Mouse (Mus musculus): Measurements from ENCODE around the gene Cldn4. TPM values are rescaled to one million over a fixed set of nuclear protein-coding genes. Genes with fewer than 3 reads are reported as not detected.

Gene Cldn4
- total and polyA plus RNA-seq, 3 experiments, result 0.17 to 0.51 TPM; not detected in 1

- Histone ChIP-seq H3K79me2 (replicated peaks; ENCODE audit: control insufficient read depth, extremely low read depth, insufficient read depth, poor library complexity, severe bottlenecking) (no peaks in the 10 kb centered on the region), H3K9me3 (replicated peaks; ENCODE audit: low read length) (no peaks in the 10 kb centered on the region), H3K27ac (ENCODE audit: insufficient read depth, low read depth) (no peak overlapping the region), H3K27me3 (replicated peaks) (peaks cover 63% of the 10 kb centered on the region), H3K36me3 (replicated peaks in 1 of 2; ENCODE audit: control insufficient read depth in 1 of 2, insufficient read depth in 1 of 2, low read length in 1 of 2) (no peaks in the 10 kb centered on the region), H3K4me1 (ENCODE audit: control insufficient read depth in 1 of 2, insufficient read depth in 2 of 2) (no peaks in the 10 kb centered on the region), H3K4me2 (ENCODE audit: insufficient read depth, low read depth, poor library complexity, severe bottlenecking) (no peak overlapping the region), H3K4me3 (replicated peaks in 1 of 3; ENCODE audit: low read depth in 2 of 3, low read length in 2 of 3, poor library complexity in 1 of 3) (no peak overlapping the region), H3K9ac (ENCODE audit: insufficient read depth, low read depth) (no peak overlapping the region)
- no peak for TF ChIP-seq EP300 (IDR thresholded peaks at IDR 0.05; ENCODE audit: low read length)
- no peak for TF ChIP-seq PAX5 (IDR thresholded peaks at IDR 0.05; ENCODE audit: low read length)
- dilution Hi-C loops (cut with MboI; ENCODE audit: extremely low pct_ligation_motif_present, extremely low pct_unique_long_range_greater_than_20kb, low sequenced_read_pairs) (no loop called here), in situ Hi-C loops (cut with MboI; ENCODE audit: low pct_ligation_motif_present, low pct_unique_long_range_greater_than_20kb, low sequenced_read_pairs) (no loop called here)
- no peak for DNase-seq (ENCODE audit: extremely low read depth)
Observed at GRCm38 (mm10) chr5:134973081-134973480, 26.3 kb upstream of the Cldn4 start.

GRCm38 (mm10) chr5:134970671-134971070, 23.9 kb upstream of the Cldn4 start:
- H3K4me2 ChIP-seq (ENCODE audit: insufficient read depth, low read depth, poor library complexity, severe bottlenecking), result no peak overlapping the region
- H3K9me3 ChIP-seq (replicated peaks; ENCODE audit: low read length), result no peaks in the 10 kb centered on the region
- in situ Hi-C loops (cut with MboI; ENCODE audit: low pct_ligation_motif_present, low pct_unique_long_range_greater_than_20kb, low sequenced_read_pairs) (no loop called here), dilution Hi-C loops (cut with MboI; ENCODE audit: extremely low pct_ligation_motif_present, extremely low pct_unique_long_range_greater_than_20kb, low sequenced_read_pairs) (no loop called here)
- H3K79me2 ChIP-seq (replicated peaks; ENCODE audit: control insufficient read depth, extremely low read depth, insufficient read depth, poor library complexity, severe bottlenecking), result no peaks in the 10 kb centered on the region
- H3K4me1 ChIP-seq (ENCODE audit: control insufficient read depth in 1 of 2, insufficient read depth in 2 of 2), result peaks cover 0 to 8% of the 10 kb centered on the region in 2 experiments; a peak in 2 of 4 replicates
- peaks cover 60% of the 10 kb centered on the region for H3K27me3 ChIP-seq (replicated peaks)
- H3K36me3 ChIP-seq (replicated peaks in 1 of 2; ENCODE audit: control insufficient read depth in 1 of 2, insufficient read depth in 1 of 2, low read length in 1 of 2), result no peaks in the 10 kb centered on the region
- no peak for TF ChIP-seq POLR2A (IDR thresholded peaks at IDR 0.05; ENCODE audit: low read depth, low read length)
- H3K27ac ChIP-seq (ENCODE audit: insufficient read depth, low read depth), result no peak overlapping the region
- H3K4me3 ChIP-seq (replicated peaks in 1 of 3; ENCODE audit: low read depth in 2 of 3, low read length in 2 of 3, poor library complexity in 1 of 3), result no peak overlapping the region
- H3K9ac ChIP-seq (ENCODE audit: insufficient read depth, low read depth), result no peak overlapping the region
- no peak for DNase-seq (ENCODE audit: extremely low read depth)

- H3K4me2 ChIP-seq (ENCODE audit: insufficient read depth, low read depth, poor library complexity, severe bottlenecking), result no peak overlapping the region
- H3K79me2 ChIP-seq (replicated peaks; ENCODE audit: control insufficient read depth, extremely low read depth, insufficient read depth, poor library complexity, severe bottlenecking), result no peaks in the 10 kb centered on the region
- H3K4me3 ChIP-seq (replicated peaks in 1 of 3; ENCODE audit: low read depth in 2 of 3, low read length in 2 of 3, poor library complexity in 1 of 3), result no peak overlapping the region
- H3K27ac ChIP-seq (ENCODE audit: insufficient read depth, low read depth), result no peak overlapping the region
- H3K27me3 ChIP-seq (replicated peaks), result peaks cover 36% of the 10 kb centered on the region
- H3K9ac ChIP-seq (ENCODE audit: insufficient read depth, low read depth), result no peak overlapping the region
- in situ Hi-C loops (cut with MboI; ENCODE audit: low pct_ligation_motif_present, low pct_unique_long_range_greater_than_20kb, low sequenced_read_pairs) (no loop called here), dilution Hi-C loops (cut with MboI; ENCODE audit: extremely low pct_ligation_motif_present, extremely low pct_unique_long_range_greater_than_20kb, low sequenced_read_pairs) (no loop called here)
- no peaks in the 10 kb centered on the region for H3K36me3 ChIP-seq (replicated peaks in 1 of 2; ENCODE audit: control insufficient read depth in 1 of 2, insufficient read depth in 1 of 2, low read length in 1 of 2)
- TF ChIP-seq RCOR1 (conservative IDR thresholded peaks at IDR 0.05; ENCODE audit: low read depth, low read length) (no peak), MAFK (IDR thresholded peaks at IDR 0.05; ENCODE audit: insufficient replicate concordance, low read length) (no peak), IRF4 (IDR thresholded peaks at IDR 0.05; ENCODE audit: low read depth, low read length) (no peak), JUND (conservative IDR thresholded peaks at IDR 0.05; ENCODE audit: low read depth, low read length) (no peak), E2F4 (IDR thresholded peaks at IDR 0.05; ENCODE audit: insufficient replicate concordance, low read depth, low read length) (no peak), CHD2 (IDR thresholded peaks at IDR 0.05; ENCODE audit: low read length) (no peak), TBP (conservative IDR thresholded peaks at IDR 0.05; ENCODE audit: low read depth, low read length) (no peak), POLR2AphosphoS2 (IDR thresholded peaks at IDR 0.05; ENCODE audit: low read depth, low read length) (no peak), ETS1 (conservative IDR thresholded peaks at IDR 0.05; ENCODE audit: low read depth, low read length) (no peak), JUN (IDR thresholded peaks at IDR 0.05; ENCODE audit: insufficient read depth, low read depth, low read length) (no peak), HCFC1 (IDR thresholded peaks at IDR 0.05; ENCODE audit: low read depth, low read length) (no peak), ELF1 (IDR thresholded peaks at IDR 0.05; ENCODE audit: low read depth, low read length) (no peak), MEF2A (IDR thresholded peaks at IDR 0.05; ENCODE audit: borderline replicate concordance, low read depth, low read length) (no peak), EP300 (IDR thresholded peaks at IDR 0.05; ENCODE audit: low read length) (no peak), BHLHE40 (IDR thresholded peaks at IDR 0.05; ENCODE audit: low read depth, low read length) (no peak), MAX (IDR thresholded peaks at IDR 0.05; ENCODE audit: low read length) (no peak), TCF12 (IDR thresholded peaks at IDR 0.05; ENCODE audit: low read depth, low read length) (no peak), KAT2A (IDR thresholded peaks at IDR 0.05; ENCODE audit: insufficient replicate concordance, low read length) (no peak), MYC (IDR thresholded peaks at IDR 0.05; ENCODE audit: low read depth, low read length) (no peak)
- H3K4me1 ChIP-seq (ENCODE audit: control insufficient read depth in 1 of 2, insufficient read depth in 2 of 2), result peaks cover 0 to 19% of the 10 kb centered on the region in 2 experiments; a peak in 2 of 4 replicates
- no peaks in the 10 kb centered on the region for H3K9me3 ChIP-seq (replicated peaks; ENCODE audit: low read length)
- DNase-seq (ENCODE audit: extremely low read depth), result no peak
Observed at GRCm38 (mm10) chr5:134967164-134967944, 20.6 kb upstream of the Cldn4 start.
